Mouse (Mus musculus) testis, adult 2 months (tissue): ENCODE data around the gene Abcg5. TPM values are rescaled to one million over a fixed set of nuclear protein-coding genes. Genes with fewer than 3 reads are reported as not detected.

Source experiments
- H3K27ac ChIP-seq: fragments of 200-500 bp; 2 replicates; pipeline ENCODE4 v1.5.1; 2012; ENCODE audit warnings: low read depth, low read length; ENCODE audit not compliant: control insufficient read depth, insufficient read depth
- H3K27me3 ChIP-seq: fragments of 200-500 bp; 2 replicates; pipeline ENCODE4 v1.6.1; 2012; ENCODE audit warnings: mild to moderate bottlenecking, low read length, moderate library complexity; ENCODE audit not compliant: control insufficient read depth, insufficient read depth
- H3K36me3 ChIP-seq: fragments of 200-500 bp; 2 replicates; pipeline ENCODE4 v1.6.1; 2012; ENCODE audit warnings: mild to moderate bottlenecking, low read length; ENCODE audit not compliant: control insufficient read depth, insufficient read depth
- H3K4me1 ChIP-seq: fragments of 200-500 bp; 2 replicates; pipeline ENCODE4 v1.6.1; 2012; ENCODE audit warnings: low read length; ENCODE audit not compliant: control insufficient read depth, insufficient read depth
- H3K4me3 ChIP-seq: fragments of 200-500 bp; 2 replicates; pipeline ENCODE4 v1.5.1; 2012; ENCODE audit warnings: low read depth, mild to moderate bottlenecking, low read length, moderate library complexity, mixed read lengths; ENCODE audit not compliant: control insufficient read depth
- CTCF ChIP-seq: fragments of 200-500 bp; IDR thresholded peaks from 2 replicates; pipeline ENCODE4 v1.5.1; 2012; ENCODE audit warnings: low read depth, mild to moderate bottlenecking, inconsistent platforms, low read length, moderate library complexity; ENCODE audit not compliant: control insufficient read depth, insufficient read depth, insufficient replicate concordance
- POLR2A ChIP-seq: fragments of 200-500 bp; IDR thresholded peaks from 2 replicates; pipeline ENCODE4 v1.6.1; 2012; ENCODE audit warnings: low read depth, mild to moderate bottlenecking, inconsistent platforms, low read length, moderate library complexity; ENCODE audit not compliant: control insufficient read depth
- polyA plus RNA-seq: library from polyadenylated mRNA; depleted of rRNA; stranded (reverse); fragments of >200 nt; gene quantifications from 2 replicates; pipeline ENCODE4 v1.2.3, GENCODE M21; 2012

Abcg5 gene
- polyA plus RNA-seq, 1 experiment = 0.40 TPM

DNA sequence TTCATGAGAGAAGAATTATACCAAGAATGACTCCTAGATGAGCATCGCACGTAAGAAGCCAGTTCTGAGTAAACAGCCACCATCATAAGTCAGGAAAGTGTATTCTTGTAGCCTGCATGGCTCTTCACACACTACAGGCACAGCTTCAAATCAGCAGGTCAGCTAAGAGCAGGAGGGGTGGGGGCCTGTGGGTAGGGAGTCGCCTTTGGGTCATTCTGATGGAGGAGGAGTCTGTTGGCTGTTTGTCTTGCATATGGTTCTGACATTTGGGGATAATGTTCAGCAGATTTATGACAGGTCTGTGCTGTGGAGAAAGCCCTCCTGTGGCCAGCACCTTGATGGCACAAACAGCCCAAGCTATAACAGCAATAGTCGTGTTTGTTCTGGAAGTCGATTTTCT lies 26.6 kb downstream of the Abcg5 start:
- H3K27ac ChIP-seq = no peak overlapping the region
- no peaks in the 10 kb centered on the region for H3K4me1 ChIP-seq
- TF ChIP-seq POLR2A = no peak
- TF ChIP-seq CTCF = no peak
- no peaks in the 10 kb centered on the region for H3K27me3 ChIP-seq
- no peak overlapping the region for H3K4me3 ChIP-seq
- H3K36me3 ChIP-seq = no peaks in the 10 kb centered on the region

DNA sequence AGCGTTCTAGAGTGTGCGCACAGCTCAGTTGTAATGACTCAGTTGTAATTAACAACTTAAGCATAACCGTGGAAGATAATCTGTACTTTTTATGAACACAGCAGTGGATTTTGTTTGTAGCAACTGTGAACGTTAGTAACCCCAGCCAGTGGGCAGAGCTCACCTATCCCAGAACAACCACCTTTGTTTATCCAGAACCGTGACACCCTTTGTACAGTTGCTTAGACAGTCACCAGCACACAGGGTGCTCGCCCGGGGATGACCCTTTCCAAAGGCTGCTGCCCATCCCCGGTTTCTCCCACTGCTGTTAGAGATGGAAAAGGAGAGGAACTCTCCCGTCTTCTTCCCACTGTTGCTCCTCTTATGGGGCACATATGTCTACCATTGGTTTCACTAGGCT lies 29.3 kb downstream of the Abcg5 start:
- H3K27me3 ChIP-seq = no peaks in the 10 kb centered on the region
- H3K4me3 ChIP-seq = no peak overlapping the region
- H3K27ac ChIP-seq = no peak overlapping the region
- no peaks in the 10 kb centered on the region for H3K4me1 ChIP-seq
- TF ChIP-seq POLR2A (no peak), CTCF (no peak)
- no peaks in the 10 kb centered on the region for H3K36me3 ChIP-seq

GRCm38 (mm10) chr17:84650302-84651017 lies 32.4 kb downstream of the Abcg5 start:
- Histone ChIP-seq H3K4me1 (no peaks in the 10 kb centered on the region), H3K36me3 (no peaks in the 10 kb centered on the region), H3K4me3 (no peak overlapping the region), H3K27ac (no peak overlapping the region), H3K27me3 (no peaks in the 10 kb centered on the region)
- no peak for TF ChIP-seq CTCF
- TF ChIP-seq POLR2A = no peak

DNA sequence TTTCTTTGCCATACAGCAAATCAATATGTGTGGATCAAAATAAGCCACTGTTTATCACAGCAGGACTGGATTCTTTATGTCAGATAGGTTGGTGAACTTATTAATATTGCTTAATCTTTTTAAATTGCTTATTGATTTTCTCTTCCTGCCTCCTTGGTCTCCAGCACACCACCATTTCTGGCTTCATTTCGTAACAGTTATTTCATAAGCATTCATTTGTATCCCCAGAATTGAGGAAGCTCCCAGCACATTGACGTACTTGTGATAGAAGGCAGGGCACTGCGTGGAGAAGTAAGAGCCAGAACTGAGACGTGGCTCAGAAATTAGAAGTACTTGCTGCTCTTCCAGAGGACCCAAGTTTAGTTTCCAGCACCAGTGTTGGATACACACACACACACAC lies 35.2 kb downstream of the Abcg5 start:
- TF ChIP-seq POLR2A = no peak
- no peak for TF ChIP-seq CTCF
- Histone ChIP-seq H3K36me3 (no peaks in the 10 kb centered on the region), H3K4me1 (no peaks in the 10 kb centered on the region), H3K27ac (no peak overlapping the region), H3K4me3 (no peak overlapping the region), H3K27me3 (no peaks in the 10 kb centered on the region)

DNA sequence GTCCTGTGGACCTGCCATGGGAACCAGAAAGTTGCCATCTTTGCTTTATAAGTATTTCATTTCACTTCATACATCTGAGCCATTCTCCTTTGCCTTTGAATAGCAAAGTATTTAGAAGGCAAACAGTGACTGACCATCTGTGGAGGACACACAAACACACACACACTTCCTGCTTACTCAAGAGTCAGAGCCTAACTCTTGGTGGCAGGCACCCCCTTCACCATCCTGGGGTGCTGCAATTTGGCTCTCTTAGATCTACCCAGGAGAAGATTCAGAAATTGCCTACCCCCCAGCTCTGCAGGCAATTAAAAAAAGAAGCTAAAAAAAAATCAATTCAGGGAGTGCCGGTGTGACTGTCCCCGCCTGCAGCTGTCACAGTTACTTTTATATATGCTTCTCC lies 36.3 kb downstream of the Abcg5 start:
- Histone ChIP-seq H3K36me3 (no peaks in the 10 kb centered on the region), H3K27me3 (no peaks in the 10 kb centered on the region), H3K27ac (no peak overlapping the region), H3K4me3 (no peak overlapping the region), H3K4me1 (no peaks in the 10 kb centered on the region)
- TF ChIP-seq CTCF (no peak), POLR2A (no peak)

GRCm38 (mm10) chr17:84645894-84646293 lies 36.9 kb downstream of the Abcg5 start:
- no peak overlapping the region for H3K27ac ChIP-seq
- TF ChIP-seq CTCF (no peak), POLR2A (no peak)

GRCm38 (mm10) chr17:84645119-84645518 lies 37.7 kb downstream of the Abcg5 start:
- Histone ChIP-seq H3K36me3 (no peaks in the 10 kb centered on the region), H3K27ac (no peak overlapping the region), H3K4me3 (no peak overlapping the region), H3K4me1 (no peaks in the 10 kb centered on the region), H3K27me3 (no peaks in the 10 kb centered on the region)
- no peak for TF ChIP-seq CTCF
- no peak for TF ChIP-seq POLR2A

More at GRCm38 (mm10) chr17:84645894-84646293, 36.9 kb downstream of the Abcg5 start:
- Histone ChIP-seq H3K4me3 (no peak overlapping the region), H3K36me3 (no peaks in the 10 kb centered on the region), H3K4me1 (no peaks in the 10 kb centered on the region), H3K27me3 (no peaks in the 10 kb centered on the region)
